Mouse (Mus musculus) forebrain, embryonic 11.5 days (tissue): ENCODE measurements at regions not wholly inside any gene's neighbourhood (a gene's known extent, or its start where the extent isn't known, plus 50 kb on each side); places are given as distances from the start of the nearest gene placed in this dataset.

Experiments
- ATAC-seq: fragments of 200-750 bp; cut with Nextera tagmentation; replicated peaks from 2 replicates; pipeline ENCODE4 v1.8.0; 2017; ENCODE audit warnings: moderate TSS enrichment; ENCODE audit not compliant: low FRiP score
- DNase-seq: peaks from one replicate; pipeline ENCODE4 v3.0.0-alpha.2; 2017; ENCODE audit warnings: low spot score
- H3K27ac ChIP-seq: fragments of 300-500 bp; sonication (generic); 2 replicates; pipeline ENCODE4 v1.5.1; 2014; ENCODE audit warnings: low read depth, low read length
- H3K27me3 ChIP-seq: fragments of 300-500 bp; sonication (generic); 2 replicates; pipeline ENCODE4 v1.6.1; 2014; ENCODE audit warnings: mild to moderate bottlenecking, low read length, mixed read lengths; ENCODE audit not compliant: control insufficient read depth, insufficient read depth
- H3K36me3 ChIP-seq: fragments of 300-500 bp; sonication (generic); 2 replicates; pipeline ENCODE4 v1.6.1; 2014; ENCODE audit warnings: mild to moderate bottlenecking, low read length, moderate library complexity, mixed read lengths; ENCODE audit not compliant: control insufficient read depth, insufficient read depth
- H3K4me1 ChIP-seq: fragments of 300-500 bp; sonication (generic); replicated peaks from 2 replicates; pipeline ENCODE4 v1.6.1; 2014; ENCODE audit warnings: low read length, mixed read lengths; ENCODE audit not compliant: control insufficient read depth, insufficient read depth
- H3K4me2 ChIP-seq: fragments of 300-500 bp; sonication (generic); 2 replicates; pipeline ENCODE4 v1.6.1; 2014; ENCODE audit warnings: low read depth, mild to moderate bottlenecking, low read length, moderate library complexity, mixed read lengths; ENCODE audit not compliant: severe bottlenecking
- H3K4me3 ChIP-seq: fragments of 300-500 bp; sonication (generic); 2 replicates; pipeline ENCODE4 v1.5.1; 2014; ENCODE audit warnings: low read depth, low read length
- H3K9ac ChIP-seq: fragments of 300-500 bp; sonication (generic); 2 replicates; pipeline ENCODE4 v1.6.1; 2014; ENCODE audit warnings: low read length
- H3K9me3 ChIP-seq: fragments of 300-500 bp; sonication (generic); 2 replicates; pipeline ENCODE4 v1.6.1; 2016; ENCODE audit warnings: low read length, mixed read lengths; ENCODE audit not compliant: control insufficient read depth
- WGBS: fragments of 180-500 bp; shearing (Covaris S2); extraction: QIAGEN DNeasy Blood & Tissue Kit; methylation state at CpG from one replicate; pipeline ENCODE4 v1.1.7; 2014; 5-methylcytosine and 5-hydroxymethylcytosine counted together

DNA sequence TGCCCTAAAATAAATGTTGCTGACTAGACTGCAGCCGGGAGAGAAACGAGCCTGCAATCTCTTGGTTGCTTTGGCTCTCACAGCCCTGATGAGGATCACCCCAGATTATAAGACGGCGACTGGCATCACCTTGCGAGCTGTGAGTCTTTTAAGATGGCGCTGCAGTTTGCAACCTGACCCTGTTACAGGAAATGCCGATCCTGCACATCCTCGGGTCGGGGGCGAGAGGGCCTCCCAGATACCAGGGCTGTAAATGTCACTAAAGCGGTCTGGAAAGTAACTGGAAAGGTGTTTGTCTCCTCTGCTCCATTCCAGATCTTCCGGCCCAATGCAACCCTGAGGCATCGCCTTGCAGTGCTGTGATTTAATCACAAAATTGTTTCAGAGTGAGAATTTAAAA, 53.4 kb downstream of the Cartpt start:
- no peak overlapping the region for H3K27ac ChIP-seq
- H3K36me3 ChIP-seq, result no peaks in the 10 kb centered on the region
- H3K9me3 ChIP-seq, result no peaks in the 10 kb centered on the region
- no peak overlapping the region for H3K4me3 ChIP-seq
- H3K27me3 ChIP-seq, result no peaks in the 10 kb centered on the region
- H3K4me1 ChIP-seq, result no peaks in the 10 kb centered on the region
- 62% methylated on average over 13 of the region's 13 CpGs for WGBS
- H3K4me2 ChIP-seq, result no peak overlapping the region
- no peak for DNase-seq
- no peak overlapping the region for H3K9ac ChIP-seq
- no peak for ATAC-seq

DNA sequence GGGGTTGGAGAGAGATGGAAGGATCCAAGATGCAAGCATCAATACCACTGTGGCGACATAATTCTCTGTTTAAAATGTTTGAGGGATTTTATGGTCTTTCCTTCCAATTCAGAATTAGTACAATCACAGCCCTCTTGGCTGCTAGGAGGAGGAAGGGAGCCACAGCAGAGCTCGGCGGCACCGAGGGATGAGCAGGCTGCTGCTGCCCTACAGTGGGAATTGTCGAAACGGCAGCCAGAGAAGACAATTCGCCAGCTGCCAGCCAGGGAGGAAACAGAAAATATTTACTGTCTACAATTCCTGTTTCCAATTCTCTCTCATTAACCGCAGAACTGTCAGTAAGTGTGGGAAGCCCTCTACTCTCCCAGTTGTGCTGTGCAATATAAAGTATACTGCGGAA, 58.3 kb downstream of the Cartpt start:
- no peaks in the 10 kb centered on the region for H3K9me3 ChIP-seq
- WGBS, result 44% methylated on average over 9 of the region's 9 CpGs
- no peaks in the 10 kb centered on the region for H3K4me1 ChIP-seq
- H3K4me3 ChIP-seq, result no peak overlapping the region
- H3K27ac ChIP-seq, result no peak overlapping the region
- H3K36me3 ChIP-seq, result no peaks in the 10 kb centered on the region
- H3K9ac ChIP-seq, result no peak overlapping the region
- no peaks in the 10 kb centered on the region for H3K27me3 ChIP-seq
- H3K4me2 ChIP-seq, result no peak overlapping the region
- ATAC-seq (no peak), DNase-seq (peak; percentile 73)

DNA sequence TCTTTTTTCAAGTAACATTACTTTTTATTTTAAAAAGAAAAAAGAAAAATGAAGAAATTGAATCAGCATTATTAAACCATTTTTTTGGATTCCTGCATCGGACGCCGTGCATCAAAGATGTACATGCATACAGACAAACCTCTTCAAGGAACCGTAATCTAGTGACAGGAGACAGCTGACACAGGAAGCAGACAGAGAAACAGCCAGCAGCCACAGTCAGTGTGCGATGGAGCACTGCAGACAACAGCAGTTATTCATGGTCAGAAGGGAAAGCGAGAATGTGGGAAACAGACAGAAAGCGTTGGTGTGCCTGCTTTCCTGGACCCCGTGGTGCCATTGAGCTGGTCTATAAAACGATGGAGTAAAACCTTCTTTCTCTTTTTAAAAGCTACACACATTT, 61.4 kb downstream of the Cartpt start:
- Histone ChIP-seq H3K36me3 (no peaks in the 10 kb centered on the region), H3K9me3 (no peaks in the 10 kb centered on the region), H3K4me3 (no peak overlapping the region), H3K27ac (no peak overlapping the region), H3K4me1 (no peaks in the 10 kb centered on the region), H3K27me3 (no peaks in the 10 kb centered on the region), H3K9ac (no peak overlapping the region), H3K4me2 (no peak overlapping the region)
- ATAC-seq, result no peak
- WGBS, result 88% methylated on average over 9 of the region's 9 CpGs
- no peak for DNase-seq

DNA sequence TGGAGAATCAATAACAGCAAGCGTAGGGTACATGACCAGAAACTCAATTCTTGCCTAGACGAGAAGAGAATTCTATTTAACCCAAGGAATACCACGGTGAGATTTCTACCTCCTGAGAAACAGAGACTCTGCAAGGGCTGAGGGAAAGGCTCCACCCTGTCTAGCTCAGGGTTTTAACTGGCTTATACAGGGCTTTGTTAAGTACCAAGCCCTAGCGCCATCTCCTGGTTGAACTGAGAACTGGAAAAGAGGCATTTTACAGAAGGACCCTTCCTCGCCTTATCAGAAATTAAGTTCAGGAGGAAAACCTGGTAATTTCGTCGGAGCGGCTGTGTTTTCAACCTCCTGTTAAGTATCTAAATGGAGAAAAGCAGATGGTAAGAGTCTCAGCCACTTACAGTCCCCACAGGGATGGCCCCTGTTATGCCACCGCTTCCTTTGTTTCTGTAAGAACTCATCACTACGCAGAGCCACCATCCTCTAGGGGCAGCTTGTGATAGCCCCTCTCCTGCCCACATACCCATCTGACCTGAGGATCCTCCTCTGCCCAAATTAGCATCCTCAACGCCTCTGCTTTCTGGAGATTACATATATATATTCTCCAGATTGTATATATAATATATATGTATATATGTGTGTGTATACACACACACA, 63.0 kb downstream of the Cartpt start:
- Histone ChIP-seq H3K4me3 (no peak overlapping the region), H3K4me2 (no peak overlapping the region), H3K27me3 (no peaks in the 10 kb centered on the region), H3K4me1 (no peaks in the 10 kb centered on the region), H3K27ac (no peak overlapping the region), H3K36me3 (no peaks in the 10 kb centered on the region), H3K9ac (no peak overlapping the region), H3K9me3 (peaks cover 8% of the 10 kb centered on the region; the same call in 1 of the 2 replicates)
- WGBS, result 39% methylated on average over 11 of the region's 11 CpGs
- peak; percentile 82 for ATAC-seq
- peak; percentile 83 for DNase-seq

DNA sequence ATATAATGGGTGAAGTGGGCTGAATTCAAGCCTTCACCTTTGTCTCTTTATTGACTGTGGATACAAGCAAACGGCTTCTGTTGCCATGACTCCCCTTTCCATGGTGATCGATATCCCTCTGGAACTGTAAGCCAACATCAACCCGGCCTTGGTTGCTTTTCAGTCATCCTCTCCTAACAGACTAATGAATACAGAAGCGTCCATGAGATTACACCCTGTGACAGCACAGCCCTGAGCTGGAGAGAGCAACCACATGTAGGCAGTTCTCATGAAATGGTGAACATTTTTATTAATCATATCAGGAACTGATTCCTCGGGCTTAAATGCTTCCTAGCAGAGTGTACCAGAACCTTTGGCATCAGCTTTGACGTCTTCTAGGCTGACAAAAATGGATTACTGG, 63.7 kb downstream of the Cartpt start:
- DNase-seq, result no peak
- Histone ChIP-seq H3K27ac (no peak overlapping the region), H3K4me2 (no peak overlapping the region), H3K27me3 (no peaks in the 10 kb centered on the region), H3K4me3 (no peak overlapping the region), H3K4me1 (no peaks in the 10 kb centered on the region), H3K36me3 (no peaks in the 10 kb centered on the region), H3K9me3 (peaks cover 8% of the 10 kb centered on the region; the same call in 1 of the 2 replicates), H3K9ac (no peak overlapping the region)
- ATAC-seq, result no peak
- WGBS, result 77% methylated on average over 6 of the region's 6 CpGs

DNA sequence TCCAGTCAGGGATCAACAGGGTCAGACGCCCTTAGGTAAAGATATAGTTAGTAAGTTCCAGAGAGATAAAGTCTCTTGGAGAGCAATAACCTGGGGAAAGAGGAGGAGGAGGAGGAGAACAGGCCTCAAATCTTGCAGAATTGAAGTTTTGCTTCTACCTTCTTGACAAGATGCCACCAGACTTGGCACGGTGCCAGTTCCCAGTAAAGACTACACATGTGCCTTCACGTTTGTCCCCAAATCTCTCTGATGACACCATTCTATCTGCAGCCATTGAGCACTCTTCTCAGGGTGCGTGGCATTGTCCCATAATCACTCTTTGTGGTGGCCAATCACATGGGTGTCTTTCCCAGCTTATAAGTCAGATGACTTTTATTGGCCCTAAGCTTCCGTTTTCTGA, 64.3 kb downstream of the Cartpt start:
- H3K4me1 ChIP-seq, result no peaks in the 10 kb centered on the region
- H3K36me3 ChIP-seq, result no peaks in the 10 kb centered on the region
- WGBS, result 90% methylated on average over 5 of the region's 5 CpGs
- H3K27ac ChIP-seq, result no peak overlapping the region
- H3K27me3 ChIP-seq, result no peaks in the 10 kb centered on the region
- no peak overlapping the region for H3K4me2 ChIP-seq
- no peak overlapping the region for H3K4me3 ChIP-seq
- ATAC-seq (no peak), DNase-seq (no peak)
- H3K9ac ChIP-seq, result no peak overlapping the region
- peaks cover 8% of the 10 kb centered on the region; the same call in 1 of the 2 replicates for H3K9me3 ChIP-seq

DNA sequence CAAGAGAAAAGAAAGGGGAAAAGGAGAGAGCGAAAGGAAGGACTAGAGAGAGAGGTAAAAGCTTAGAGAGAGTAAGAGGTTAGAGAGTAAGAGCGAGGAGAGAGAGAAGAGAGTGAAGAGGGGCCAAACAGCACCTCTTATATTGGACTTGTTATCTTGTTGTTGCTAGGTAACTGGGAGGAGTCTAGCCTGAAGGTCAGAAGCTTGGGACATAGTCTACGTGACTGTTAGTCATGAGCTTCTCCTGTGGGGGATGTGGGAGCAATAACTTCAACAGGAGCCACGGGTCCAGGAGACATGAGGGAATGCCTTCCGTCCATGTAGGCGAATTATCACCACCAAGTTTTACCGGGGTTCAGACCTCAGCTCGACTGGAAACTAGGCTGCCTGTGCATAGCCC, 65.4 kb downstream of the Cartpt start:
- H3K36me3 ChIP-seq, result no peaks in the 10 kb centered on the region
- ATAC-seq (no peak), DNase-seq (no peak)
- no peaks in the 10 kb centered on the region for H3K27me3 ChIP-seq
- 88% methylated on average over 8 of the region's 8 CpGs for WGBS
- H3K4me1 ChIP-seq, result no peaks in the 10 kb centered on the region
- H3K4me2 ChIP-seq, result no peak overlapping the region
- H3K9ac ChIP-seq, result no peak overlapping the region
- no peak overlapping the region for H3K27ac ChIP-seq
- H3K4me3 ChIP-seq, result no peak overlapping the region
- H3K9me3 ChIP-seq, result peaks cover 8% of the 10 kb centered on the region; the same call in 1 of the 2 replicates

DNA sequence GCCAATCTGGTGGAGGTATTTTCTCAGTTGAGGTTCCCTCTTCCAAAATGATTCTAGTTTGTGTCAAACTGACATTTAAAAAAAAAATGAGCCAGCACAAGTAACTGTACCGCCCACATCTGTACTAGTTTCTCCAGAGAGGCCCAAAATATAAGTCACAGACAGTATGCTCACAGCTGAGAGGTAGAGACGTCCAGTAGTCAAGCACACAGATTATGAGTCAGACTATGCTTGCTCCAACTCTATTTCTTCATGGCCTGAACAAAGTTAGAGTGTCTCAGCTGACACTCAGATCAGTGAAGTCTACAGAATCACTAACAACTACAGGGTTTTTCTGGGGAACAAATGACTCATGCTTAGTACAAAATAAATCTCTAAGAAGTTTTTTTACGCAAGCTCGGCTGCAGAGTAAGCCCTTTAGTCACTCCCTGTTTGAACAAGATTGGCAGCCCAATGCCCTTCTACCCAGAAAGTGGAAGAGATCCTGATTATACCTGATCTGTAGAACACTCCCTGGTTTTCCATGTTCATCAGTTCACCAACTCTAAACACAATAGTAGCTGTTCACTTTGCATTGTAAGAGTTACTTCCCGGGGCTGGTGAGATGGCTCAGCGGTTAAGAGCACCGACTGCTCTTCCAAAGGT, 70.7 kb downstream of the Cartpt start:
- peaks cover 8% of the 10 kb centered on the region; the same call in 1 of the 2 replicates for H3K9me3 ChIP-seq
- no peaks in the 10 kb centered on the region for H3K27me3 ChIP-seq
- H3K4me1 ChIP-seq, result no peaks in the 10 kb centered on the region
- H3K9ac ChIP-seq, result no peak overlapping the region
- no peak overlapping the region for H3K27ac ChIP-seq
- no peak for DNase-seq
- 92% methylated on average over 7 of the region's 7 CpGs for WGBS
- H3K36me3 ChIP-seq, result no peaks in the 10 kb centered on the region
- no peak overlapping the region for H3K4me2 ChIP-seq
- no peak overlapping the region for H3K4me3 ChIP-seq
- no peak for ATAC-seq

DNA sequence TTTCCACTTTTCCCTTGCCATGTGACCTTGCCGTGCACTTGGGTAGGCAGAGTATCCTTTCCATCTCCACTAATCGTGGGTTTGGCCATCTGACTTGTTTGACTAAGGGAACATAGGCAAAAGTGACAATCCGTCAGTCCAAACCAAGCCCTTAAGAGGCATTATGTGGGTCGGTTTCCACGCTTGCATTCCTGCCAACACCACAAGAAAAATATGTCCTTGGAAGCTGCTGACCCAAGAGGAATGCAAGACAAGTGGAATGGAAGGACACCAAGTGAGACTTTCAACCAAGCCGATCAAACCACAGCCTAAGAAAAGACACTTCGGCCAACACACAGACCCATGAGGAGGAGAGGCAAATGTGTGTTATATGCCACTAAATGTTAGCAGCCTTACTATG, 73.3 kb downstream of the Cartpt start:
- H3K4me2 ChIP-seq, result no peak overlapping the region

More for the DNA sequence above, 73.3 kb downstream of the Cartpt start:
- no peak overlapping the region for H3K27ac ChIP-seq
- no peak overlapping the region for H3K4me3 ChIP-seq
- ATAC-seq (no peak), DNase-seq (no peak)
- H3K4me1 ChIP-seq, result no peaks in the 10 kb centered on the region
- no peaks in the 10 kb centered on the region for H3K27me3 ChIP-seq
- H3K36me3 ChIP-seq, result no peaks in the 10 kb centered on the region
- H3K9ac ChIP-seq, result no peak overlapping the region
- H3K9me3 ChIP-seq, result no peaks in the 10 kb centered on the region
- 92% methylated on average over 7 of the region's 7 CpGs for WGBS
